Mouse (Mus musculus) heart, adult 9 months (tissue): ENCODE data around the gene Tsen54.

ENCODE experiments used
- DNase-seq, 2 experiments: peaks; one replicate each; pipeline ENCODE4 v3.0.0; 2022; ENCODE audit warnings: low spot score in 2 of 2

Gene Tsen54

DNA sequence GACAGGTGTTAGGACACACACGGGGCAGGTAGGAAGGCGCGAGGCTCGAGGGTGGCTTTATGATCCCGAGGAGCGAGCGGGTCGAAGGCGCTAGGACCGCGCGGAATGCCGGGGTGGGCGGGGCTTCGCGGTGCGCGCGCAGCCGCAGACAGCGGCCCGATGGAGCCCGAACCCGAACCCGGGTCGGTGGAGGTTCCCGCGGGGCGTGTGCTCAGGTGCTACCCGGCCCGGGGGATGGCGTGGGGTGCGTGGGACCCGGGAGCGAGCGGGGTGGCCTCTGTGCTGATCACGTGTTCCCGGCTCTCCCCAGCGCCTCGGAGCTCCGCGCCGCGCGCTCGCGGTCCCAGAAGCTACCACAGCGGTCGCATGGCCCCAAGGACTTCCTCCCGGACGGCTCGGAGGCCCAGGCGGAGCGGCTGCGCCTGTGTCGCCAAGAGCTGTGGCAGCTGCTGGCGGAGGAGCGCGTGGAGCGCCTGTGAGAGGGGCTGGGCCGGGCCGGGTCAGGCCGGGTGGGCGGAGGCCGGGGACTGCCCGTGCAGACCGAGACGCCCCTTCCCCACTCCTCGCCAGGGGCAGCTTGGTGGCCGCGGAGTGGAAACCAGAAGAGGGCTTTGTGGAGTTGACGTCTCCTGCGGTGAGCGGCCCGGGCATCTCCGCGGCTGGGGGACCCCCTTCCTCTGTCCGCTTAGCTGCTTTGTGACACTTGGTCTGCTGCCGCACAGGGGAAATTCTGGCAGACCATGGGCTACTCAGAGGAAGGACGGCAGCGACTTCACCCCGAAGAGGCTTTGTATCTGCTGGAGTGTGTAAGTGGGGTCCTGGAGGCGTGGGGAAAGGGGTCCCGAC, at the start of gene Tsen54:
Gene Tsen54, plus strand, starts transcription at position 120 of the 846 bp plus-strand sequence.
- peak; percentile 82 to 83 for DNase-seq

DNA sequence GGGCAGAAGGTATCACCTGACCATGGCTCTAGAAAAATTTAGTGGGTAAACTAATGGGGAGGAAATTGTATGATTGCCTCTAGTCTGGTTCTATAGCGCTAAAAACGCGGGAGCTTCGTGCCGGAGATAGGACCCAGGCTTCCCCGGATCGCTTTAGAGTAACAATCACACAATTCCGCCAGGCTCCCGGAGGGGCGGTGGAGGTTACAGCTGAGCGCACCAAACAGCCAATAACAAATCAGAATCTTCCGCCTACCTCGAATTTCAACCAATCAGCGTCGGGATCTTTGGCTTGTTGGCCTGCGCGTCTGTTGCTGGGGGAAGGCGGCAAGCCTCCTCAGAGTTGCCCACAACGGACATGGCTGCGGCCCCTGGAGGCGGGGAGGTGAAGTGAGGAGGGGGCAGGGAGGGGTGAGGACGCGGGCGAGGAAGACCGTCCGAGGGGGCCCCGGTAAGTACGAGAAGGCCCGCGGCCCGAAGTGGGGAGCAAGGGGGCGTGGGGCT, 49.4 kb upstream of the Tsen54 start, which contains the start of gene Tmem94:
Gene Tmem94, plus strand, starts transcription at position 331 of the 504 bp plus-strand sequence.
- peak; percentile 97 to 98 for DNase-seq

DNA sequence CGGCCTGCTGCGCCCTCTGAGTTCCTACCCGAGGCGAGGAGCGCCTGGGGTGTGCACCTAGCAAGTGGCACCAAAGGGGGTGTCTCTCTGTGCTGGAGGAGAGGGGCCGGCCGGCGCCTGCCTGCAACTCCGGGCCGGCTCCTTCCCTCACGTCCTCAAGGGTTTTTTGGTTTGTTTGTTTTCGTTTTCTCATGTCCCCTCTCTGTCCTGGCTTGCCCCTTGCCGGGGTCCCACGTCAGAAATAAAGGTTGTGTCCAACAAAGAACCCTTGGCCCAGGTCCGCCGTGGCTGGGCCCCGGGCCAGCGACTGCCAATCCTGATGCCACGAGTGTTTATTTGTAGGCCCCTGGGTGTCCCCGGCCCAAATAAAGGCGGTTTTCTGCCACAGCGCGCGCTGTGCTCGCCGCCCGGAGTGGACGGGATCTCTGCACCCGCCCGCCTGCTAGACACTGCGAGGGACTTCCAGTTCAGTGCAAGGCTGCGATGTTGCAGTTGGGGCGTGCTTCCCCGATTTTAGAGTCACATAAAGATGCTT, 48.9 kb upstream of the Tsen54 start:
- peak in 1 of 2 experiments; percentile 57 for DNase-seq

DNA sequence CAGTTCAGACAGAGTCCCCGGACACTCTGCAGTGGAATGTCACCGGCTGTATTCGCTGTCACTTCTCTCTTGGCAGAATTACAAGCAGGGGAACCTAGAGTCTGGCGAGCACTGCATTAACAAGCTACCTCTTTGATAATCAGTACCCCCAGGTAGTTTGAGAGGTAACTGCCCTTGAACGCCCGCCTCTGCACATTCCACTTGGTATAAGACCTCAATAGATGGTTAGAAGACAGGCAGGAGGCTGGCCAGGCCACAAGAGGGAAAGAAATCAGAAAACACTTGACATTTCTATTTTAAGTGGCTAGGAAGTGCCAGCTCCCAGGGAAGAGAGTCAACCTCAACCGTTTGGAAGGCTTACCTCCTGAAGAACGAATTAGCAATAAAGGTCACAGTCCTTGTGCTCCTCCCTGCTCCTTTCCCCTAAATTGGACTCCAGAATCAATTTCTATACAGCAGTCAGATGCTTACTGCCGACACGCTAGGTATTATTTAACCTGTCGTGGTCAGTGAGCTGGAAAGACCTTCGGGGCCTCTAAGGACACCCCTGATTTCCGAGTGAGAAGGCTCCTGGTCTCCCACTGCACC, 48.1 kb upstream of the Tsen54 start:
- DNase-seq = peak in 1 of 2 experiments; percentile 62

DNA sequence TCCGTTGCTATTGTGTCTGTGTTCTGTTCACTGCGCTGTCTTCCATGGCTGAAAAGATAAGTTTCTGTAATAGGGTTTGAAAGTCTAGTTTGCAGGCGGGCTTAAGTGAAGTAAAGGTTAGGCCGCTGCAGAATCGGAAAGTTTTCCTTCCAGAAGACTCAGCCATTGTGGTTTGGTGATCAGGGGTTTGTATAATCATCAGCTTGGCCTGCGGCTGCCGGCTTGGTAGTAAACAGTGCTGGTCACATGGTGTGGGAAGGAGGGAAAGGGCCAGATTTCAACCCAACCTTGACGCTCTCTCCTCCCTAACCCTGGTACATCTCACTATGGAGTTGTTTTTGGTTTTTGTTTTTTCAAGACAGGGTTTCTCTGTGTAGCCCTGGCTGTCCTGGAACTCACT, 47.5 kb upstream of the Tsen54 start:
- no peak for DNase-seq

DNA sequence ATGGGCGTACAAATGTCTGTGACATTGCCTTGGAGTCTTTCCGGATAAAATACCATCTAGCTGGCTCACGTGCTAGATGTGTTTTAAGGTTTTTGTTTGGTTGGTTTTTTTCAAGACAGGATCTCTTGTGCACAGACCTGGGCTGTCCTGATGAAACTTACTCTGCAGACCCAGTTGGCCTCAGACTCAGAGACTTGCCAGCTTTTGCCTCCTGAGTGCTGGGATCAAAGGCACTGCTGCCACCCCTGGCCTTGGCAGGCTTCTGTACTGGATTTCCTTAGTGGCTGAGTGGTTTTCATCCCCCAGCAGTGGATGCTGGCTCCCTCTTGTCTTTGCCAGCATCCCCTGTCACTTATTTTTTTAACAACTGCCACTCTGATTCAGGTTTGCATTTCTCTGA, 45.6 kb upstream of the Tsen54 start:
- no peak for DNase-seq

DNA sequence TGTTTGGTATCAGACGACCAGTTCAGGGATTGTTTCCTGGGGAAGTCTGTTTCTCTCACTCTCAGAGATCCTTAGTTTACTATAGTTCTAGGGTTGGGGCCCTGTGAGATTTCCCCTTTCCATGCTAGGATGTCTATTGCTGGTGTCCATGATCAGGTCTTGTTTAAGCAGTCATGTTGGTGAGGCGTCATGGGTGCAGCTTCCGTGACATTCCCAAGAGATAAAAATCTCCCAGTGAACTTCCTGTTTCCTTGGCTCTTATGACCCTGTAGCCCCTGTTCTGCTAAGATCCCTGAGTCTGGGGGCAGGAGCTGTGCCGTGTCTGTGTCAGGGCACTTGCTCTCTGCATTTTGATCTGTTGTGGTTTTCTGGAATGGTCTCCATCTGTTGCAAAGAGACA, 39.9 kb upstream of the Tsen54 start:
- no peak for DNase-seq

DNA sequence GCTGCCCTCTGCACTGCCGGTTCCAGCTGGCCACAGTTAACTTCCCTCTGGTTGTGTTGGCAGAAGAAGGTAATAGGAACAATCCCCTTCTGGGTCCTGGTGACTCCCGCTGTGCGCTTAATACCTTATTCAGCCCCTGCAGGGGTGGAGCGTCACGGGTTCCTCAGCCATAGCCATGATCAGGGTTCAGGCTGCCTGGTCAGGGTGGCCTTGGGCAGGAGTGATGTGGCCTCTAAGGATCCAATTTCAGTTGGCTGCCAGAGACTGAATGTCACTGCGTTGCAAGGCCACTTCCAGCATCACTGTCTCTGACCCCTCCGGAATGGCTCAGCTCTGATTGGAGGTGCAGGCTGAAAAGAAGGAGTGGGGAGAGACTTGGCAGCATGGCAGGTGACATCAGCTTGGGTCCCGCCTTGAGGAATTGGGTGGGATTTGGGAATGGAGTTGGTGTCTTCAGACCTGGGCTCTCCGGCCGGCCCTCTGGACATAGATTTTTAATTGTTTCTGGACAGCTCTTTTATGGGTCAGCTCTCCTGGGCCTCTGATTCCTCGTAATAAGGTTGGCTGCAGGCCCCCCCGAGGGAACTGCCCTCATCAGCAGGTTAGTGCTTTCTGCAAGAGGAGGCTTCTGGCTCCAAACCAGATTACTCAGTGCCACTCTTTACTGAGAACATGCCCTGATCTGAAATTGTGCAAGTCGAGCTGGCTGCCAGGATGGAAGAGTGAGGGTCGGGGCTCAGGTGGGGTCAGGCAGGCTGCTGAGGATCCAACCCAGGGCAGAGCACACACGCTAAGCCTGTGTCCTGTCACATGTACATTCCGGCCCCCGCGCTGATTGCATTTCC, 38.5 kb upstream of the Tsen54 start:
- DNase-seq = peak; percentile 69 to 71

DNA sequence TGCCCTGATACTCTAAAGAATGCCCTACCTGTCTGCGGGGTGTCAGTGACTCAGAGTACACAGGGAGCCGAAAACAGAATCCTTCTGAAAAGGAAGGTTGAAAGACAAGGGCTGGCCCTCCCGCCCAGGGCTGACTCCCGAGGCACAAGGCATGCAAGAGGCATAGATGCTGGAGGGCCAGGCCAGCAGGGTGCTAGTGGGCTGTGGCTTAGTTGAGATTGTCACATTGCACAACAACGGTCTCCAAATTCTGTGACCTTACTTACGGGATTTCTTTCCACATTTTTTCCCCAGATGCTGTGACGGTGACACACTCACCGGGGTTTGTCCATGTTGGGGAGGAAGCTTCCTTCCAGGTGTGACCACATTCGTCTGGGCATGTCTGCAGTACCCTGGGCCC, 37.6 kb upstream of the Tsen54 start:
- no peak for DNase-seq

DNA sequence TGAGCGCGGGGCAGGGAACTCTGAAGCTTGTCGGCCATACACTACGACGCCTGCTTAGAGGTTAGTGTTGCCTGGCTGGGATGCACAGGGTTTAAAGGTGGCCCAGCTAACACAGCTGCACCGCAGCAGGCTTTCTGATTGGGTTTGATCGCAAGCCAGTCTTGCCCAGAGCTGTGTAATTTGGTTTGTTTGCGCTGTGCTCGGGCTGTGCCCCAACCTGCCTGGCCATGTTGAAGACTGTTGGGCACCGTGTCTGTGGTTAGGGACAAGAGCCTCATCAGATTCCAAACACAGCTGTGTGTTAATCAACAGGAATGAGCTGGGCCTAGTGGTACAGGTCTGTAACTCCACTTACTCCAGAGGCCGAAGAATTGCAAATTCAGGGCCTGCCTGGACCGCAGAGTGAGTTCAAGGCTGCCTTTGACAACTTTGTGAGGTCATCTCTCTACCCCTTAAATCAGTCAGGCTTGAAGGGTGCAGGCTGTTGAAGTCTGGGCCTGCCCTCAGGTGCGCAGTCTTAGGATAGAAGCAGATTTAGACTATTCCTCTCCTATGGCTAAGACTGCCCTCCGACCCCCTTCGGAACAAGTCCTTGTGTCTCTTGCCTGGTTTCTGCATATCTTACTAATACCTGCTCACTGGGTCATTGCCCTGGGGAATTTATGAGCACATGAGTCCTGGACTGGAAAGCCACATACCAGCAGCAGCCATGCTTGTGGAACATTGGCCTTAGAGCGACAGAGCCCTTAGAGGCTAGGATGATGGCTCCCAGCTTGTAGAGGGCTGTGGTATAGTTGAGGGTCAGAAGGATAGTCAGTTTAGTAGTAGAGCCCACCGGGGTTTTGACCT, 36.8 kb upstream of the Tsen54 start:
- DNase-seq = no peak

DNA sequence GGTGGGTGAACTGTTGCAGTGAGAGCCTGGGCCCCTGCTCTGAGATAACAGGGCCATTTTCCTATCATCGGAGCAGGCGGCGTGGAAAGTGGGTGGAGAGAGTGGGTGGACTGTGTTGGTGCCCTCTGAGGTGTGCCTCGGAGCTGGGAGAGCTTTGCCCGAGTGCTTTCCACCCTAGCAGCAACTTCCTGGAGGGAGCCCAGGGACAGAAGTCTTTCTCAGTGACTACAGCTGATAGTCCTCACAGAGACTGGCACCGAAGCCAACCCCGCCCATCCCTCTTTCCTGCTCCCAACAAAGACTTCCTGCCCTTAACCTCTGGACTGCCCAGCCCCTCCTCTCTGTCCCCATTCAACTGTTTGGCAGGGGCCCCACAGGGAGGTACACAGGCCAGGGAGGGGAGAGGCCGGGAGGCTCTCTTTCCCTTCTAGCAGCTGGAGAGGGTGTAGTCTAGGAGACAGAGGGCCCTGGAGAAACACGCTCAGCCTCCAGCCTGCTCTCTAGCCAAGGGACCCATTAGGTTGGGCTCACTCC, 35.4 kb upstream of the Tsen54 start:
- peak; percentile 97 to 98 for DNase-seq

DNA sequence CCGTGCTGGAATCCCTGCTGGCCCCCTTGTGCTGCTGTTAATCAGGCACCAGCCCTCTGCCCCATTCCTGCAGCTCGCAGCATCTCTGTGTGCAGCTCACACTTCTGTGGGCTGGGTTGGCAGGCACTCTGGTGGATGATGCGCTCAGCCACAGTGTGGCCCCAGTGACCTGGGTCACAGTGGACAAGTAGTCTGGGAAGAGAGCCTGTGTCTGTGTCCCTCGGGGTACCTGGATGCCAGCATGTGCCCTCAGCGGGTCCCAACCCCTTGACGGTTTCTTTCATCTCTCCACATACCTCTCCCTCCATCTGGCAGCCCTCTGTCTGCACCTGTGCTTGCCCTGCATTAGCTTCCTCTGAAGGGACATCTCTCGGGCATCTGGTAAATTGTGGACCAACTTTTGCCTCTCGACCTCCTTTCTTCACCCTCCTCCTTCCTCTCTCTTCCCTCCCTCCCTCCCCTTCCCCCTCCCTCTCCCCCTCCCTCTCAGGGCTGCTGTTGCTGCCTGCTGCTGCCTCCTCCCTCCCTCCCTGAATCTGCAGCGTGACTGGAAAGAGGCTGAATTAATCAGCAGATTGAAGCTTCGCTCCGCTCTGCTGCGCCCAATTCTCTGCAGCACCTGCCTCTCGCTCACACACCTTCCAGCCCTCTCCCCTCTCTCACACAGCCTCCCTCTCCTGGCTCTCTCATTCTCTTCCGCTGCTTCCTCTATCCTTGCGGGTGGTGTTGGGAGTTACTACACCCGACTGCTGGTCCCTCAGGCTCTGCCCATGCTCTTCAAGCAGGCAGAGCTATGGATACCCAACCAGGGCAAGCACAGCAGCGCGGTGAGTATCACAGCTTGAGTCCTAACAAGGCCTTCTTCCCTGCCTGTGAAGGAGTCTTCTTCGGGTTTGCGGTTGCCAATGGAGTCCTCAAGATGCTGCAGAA, 34.1 kb upstream of the Tsen54 start:
- no peak for DNase-seq

DNA sequence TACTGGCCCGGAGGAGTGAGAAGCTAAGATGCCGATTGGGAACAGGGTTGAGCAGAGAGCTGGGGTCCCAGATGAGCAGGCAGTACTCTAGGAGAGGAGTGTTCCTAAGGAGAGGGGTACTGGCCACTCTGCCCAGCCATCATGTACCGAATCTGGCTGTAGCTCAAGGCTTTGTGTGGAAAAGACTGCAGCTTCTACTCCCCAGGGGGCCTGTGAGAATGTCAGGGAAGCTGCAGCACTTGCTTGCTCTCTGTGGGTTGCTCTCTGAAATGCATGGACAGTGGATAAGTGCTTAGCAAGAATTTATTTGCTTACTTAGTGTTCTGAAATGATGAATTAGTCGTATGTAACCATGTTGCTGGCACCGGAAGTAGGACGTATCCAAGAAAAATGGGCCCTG, 28.1 kb upstream of the Tsen54 start:
- no peak for DNase-seq

DNA sequence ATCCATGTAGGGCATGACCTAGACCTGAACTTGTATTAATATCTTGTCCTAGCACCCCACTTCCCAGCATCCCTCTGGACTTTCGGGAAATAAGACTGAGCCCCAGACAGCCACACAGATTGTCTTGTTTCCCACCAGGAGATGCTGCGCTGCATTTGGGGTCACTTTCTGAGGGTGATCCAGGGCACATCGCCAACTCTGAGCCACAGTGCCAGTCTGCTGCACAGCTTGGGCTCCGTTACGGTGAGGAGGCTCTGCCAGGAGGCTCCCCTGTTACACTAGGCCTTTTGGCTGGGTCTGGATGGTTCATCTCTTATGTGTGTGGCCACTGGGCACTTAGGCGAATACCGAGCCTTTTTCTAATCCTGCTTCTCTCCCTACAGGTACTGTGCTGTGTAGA, 24.7 kb upstream of the Tsen54 start:
- no peak for DNase-seq

DNA sequence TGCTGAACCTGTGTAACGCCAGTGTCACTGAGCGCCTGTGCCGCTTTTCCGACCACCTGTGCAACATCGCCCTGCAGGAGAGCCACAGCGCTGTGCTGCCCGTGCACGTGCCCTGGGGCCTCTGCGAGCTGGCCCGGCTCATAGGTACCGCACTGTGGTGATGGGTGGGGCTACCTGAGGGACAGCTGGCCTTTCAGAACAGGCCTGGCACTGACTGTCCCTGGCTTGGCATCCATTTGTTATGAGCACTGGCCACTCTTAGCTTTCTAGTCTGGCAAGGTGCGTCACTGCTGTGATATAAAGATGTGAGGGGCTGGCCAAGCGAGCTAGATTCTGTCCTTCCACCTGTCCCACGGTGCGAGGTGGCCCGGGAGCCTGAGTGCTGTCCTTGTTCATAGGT, 22.6 kb upstream of the Tsen54 start:
- no peak for DNase-seq

DNA sequence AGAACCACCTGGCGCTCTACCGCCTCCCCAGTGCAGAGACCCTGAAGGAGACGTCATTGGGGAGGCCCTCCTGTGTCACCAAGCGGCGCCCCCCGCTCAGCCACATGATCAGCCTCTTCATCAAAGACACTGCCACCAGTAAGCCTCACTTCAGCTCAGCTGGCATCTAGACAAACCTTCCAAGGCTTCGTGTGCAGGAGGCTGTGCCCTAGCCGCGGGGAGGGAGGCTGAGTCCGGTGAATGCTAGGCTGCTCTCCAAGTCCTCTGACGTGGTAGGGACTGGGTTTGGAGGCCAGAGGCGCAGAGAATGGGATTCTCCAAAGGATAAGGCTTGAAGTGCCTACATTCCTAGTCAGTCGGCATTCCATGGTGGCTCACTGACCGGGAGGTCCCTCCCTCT, 22.2 kb upstream of the Tsen54 start:
- DNase-seq = no peak

DNA sequence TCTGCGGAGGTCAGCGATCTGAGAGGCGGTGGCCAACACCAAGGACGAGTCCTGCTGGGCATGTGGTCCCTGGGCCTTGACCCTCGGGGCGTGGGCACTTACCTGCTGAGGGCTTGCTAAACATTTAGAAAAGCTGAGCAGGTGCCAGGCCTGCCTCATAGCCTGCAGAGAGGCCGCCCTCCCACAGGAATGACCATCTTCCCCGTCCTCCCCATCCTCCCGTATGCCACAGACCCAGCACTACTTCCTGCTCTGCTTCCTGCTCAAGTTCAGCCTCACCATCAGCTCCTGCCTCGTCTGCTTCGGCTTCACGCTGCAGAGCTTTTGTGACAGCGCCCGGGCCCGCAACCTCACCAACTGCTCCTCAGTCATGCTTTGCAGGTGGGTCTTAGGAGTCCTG, 17.6 kb upstream of the Tsen54 start:
- no peak for DNase-seq

DNA sequence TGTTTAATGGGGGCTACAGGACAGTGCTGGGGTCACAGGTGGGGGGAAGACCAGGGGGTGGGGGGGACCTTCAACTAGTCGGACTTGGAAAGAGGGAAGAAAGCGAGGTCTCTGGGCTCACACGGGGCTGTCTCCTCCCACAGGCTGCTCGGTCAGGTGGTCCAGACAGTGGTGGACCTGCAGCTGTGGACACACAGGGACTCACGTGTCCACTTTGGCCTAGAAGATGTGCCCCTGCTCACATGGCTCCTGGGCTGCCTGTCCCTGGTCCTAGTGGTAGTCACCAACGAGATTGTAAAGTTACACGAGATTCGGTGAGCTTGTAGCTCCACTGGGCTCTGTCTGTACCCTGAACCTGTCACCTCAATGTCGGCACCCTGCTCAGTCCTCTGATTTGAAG, 16.9 kb upstream of the Tsen54 start:
- no peak for DNase-seq

DNA sequence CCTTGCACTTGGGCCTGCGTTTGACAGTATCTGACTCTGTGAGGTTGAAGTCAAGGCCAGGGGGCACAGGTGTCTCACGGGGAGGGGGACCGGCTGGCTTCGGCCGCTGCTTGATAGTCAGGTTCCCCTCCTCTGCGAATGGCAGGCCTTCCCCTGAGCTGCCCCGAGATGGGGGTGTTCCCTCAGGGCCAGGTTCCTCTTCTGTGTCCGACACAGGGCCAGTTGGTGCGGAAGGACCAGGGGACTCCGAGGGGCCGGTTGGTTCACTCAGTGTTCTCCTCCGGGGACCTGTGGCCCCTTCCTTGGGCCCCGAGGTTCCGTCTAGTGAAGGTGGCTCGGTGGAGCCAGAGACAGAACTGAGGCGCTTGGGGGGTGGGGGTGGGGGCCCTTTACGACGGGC, 13.5 kb upstream of the Tsen54 start:
- no peak for DNase-seq
